11 mouse cellular contexts compared by ENCODE assay signal in the genomic region with DNA sequence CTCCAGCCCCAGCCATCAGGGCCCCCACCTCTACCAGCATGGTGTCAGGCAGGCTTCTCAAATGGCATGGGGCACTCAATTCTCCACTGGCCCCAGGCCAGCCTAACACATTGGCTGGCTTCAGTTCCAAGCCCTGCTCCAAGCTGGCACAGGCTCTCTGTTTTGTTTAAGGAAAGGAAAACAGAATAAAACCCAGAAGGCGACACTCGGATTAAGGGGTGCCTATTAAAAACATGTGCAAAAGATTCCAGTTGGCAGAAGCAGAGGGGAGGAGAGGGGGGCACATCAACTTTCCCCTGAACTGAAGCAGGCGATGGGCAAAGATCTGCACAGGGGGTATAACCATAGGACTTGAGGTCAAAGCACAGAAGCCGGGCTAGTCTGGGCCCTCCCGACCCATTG. TPM values are rescaled to one million over a fixed set of nuclear protein-coding genes. Genes with fewer than 3 reads are reported as not detected.
DNase-seq lines count a peak whose midpoint lies in the region; ATAC-seq lines count a peak whose summit lies in the region.
"Had no signal": no experiment of that assay in that cellular context is flagged by ENCODE, and none has a peak within 500 bp of the region (broad histone marks: within the 10 kb centered on the region; RNA-seq: fewer than 3 reads in every experiment).

No protein-coding gene starts in this region.

- no peak for ATAC-seq in heart, embryonic 12.5 days (ENCODE audit: insufficient number of reproducible peaks, low FRiP score)
- ATAC-seq in neural tube, embryonic 13.5 days (ENCODE audit: low read depth): peak; percentile 40; the same call in 1 of the 2 replicates
- peak; percentile 82 for ATAC-seq in forebrain, embryonic 16.5 days
- ATAC-seq in inflammation-experienced regulatory T-cells, adult 6 months: no peak

- H3K27me3 ChIP-seq in heart, embryonic 12.5 days (replicated peaks): no peaks in the 10 kb centered on the region
- H3K27me3 ChIP-seq in neural tube, embryonic 13.5 days: no peaks in the 10 kb centered on the region
- no peaks in the 10 kb centered on the region for H3K27me3 ChIP-seq in forebrain, embryonic 16.5 days (replicated peaks; ENCODE audit: control insufficient read depth, insufficient read depth, low read length)
- H3K27me3 ChIP-seq: CH12.LX had no signal

- H3K36me3 ChIP-seq in heart, embryonic 12.5 days: peaks cover 67% of the 10 kb centered on the region
- 0 out of 2 replicates have a peak, but pooled peaks cover 11% of the 10 kb centered on the region for H3K36me3 ChIP-seq in neural tube, embryonic 13.5 days
- H3K36me3 ChIP-seq in forebrain, embryonic 16.5 days (ENCODE audit: control insufficient read depth, insufficient read depth): no peaks in the 10 kb centered on the region

- no peak overlapping the region for H3K9ac ChIP-seq in heart, embryonic 12.5 days
- no peak overlapping the region for H3K9ac ChIP-seq in neural tube, embryonic 13.5 days
- no peak overlapping the region for H3K9ac ChIP-seq in forebrain, embryonic 16.5 days (replicated peaks; ENCODE audit: low read depth, low read length)

- H3K4me2 ChIP-seq in heart, embryonic 12.5 days: no peak overlapping the region
- no peak overlapping the region for H3K4me2 ChIP-seq in neural tube, embryonic 13.5 days
- H3K4me2 ChIP-seq in forebrain, embryonic 16.5 days (ENCODE audit: low read length): no peak overlapping the region

- H3K9me3 ChIP-seq in heart, embryonic 12.5 days (replicated peaks): no peaks in the 10 kb centered on the region
- H3K9me3 ChIP-seq in neural tube, embryonic 13.5 days: no peaks in the 10 kb centered on the region
- no peaks in the 10 kb centered on the region for H3K9me3 ChIP-seq in forebrain, embryonic 16.5 days (ENCODE audit: control insufficient read depth, low read length)

- no peak overlapping the region for H3K27ac ChIP-seq in heart, embryonic 12.5 days (ENCODE audit: poor library complexity, severe bottlenecking)
- H3K27ac ChIP-seq in neural tube, embryonic 13.5 days (replicated peaks): no peak overlapping the region
- H3K27ac ChIP-seq in forebrain, embryonic 16.5 days (ENCODE audit: low read length): no peak overlapping the region

- no peak overlapping the region for H3K4me3 ChIP-seq in heart, embryonic 12.5 days
- no peak overlapping the region for H3K4me3 ChIP-seq in neural tube, embryonic 13.5 days
- H3K4me3 ChIP-seq in forebrain, embryonic 16.5 days (replicated peaks; ENCODE audit: low read length): no peak overlapping the region
- H3K4me3 ChIP-seq: erythroblast, embryonic 14.5 days had no signal

- DNase-seq in heart, adult 18-20 months: peak; percentile 61 to 67
- no peak for DNase-seq in neural tube, embryonic 10.5 days (ENCODE audit: extremely low spot score, low spot score)
- peak; percentile 55 for DNase-seq in skeletal muscle tissue, adult 2 months (ENCODE audit: low read depth, low spot score)
- DNase-seq in embryo, embryonic 11 days: no peak

- 76% methylated on average over 5 of the region's 5 CpGs for WGBS in heart, embryonic 12.5 days
- 73% methylated on average over 5 of the region's 5 CpGs for WGBS in neural tube, embryonic 13.5 days
- WGBS in forebrain, embryonic 16.5 days: 19% methylated on average over 5 of the region's 5 CpGs

- H3K4me1 ChIP-seq in heart, embryonic 12.5 days (replicated peaks): peaks cover 58% of the 10 kb centered on the region
- H3K4me1 ChIP-seq in neural tube, embryonic 13.5 days (replicated peaks): peaks cover 41% of the 10 kb centered on the region
- peaks cover 14% of the 10 kb centered on the region for H3K4me1 ChIP-seq in forebrain, embryonic 16.5 days (replicated peaks; ENCODE audit: control insufficient read depth, insufficient read depth, low read length)

RNA-seq across cellular contexts. Expression of gene Aagab, which starts 56.5 kb away (rescaled TPM):
- total RNA-seq in heart, adult 18-20 months (2021): 10 to 100 TPM; 18.9 to 23.4 TPM
- polyA plus RNA-seq in heart, embryonic 12.5 days (2016; fragmentation: Nextera tagmentation; extraction: Ambion mirVana): 23.2 and 26.2 TPM in 2 replicates
- polyA plus RNA-seq in neural tube, embryonic 13.5 days (2015; fragmentation: Nextera tagmentation; extraction: Ambion mirVana): 53.5 and 57.7 TPM in 2 replicates
- polyA plus RNA-seq in forebrain, embryonic 16.5 days (2015; fragmentation: Nextera tagmentation; extraction: Ambion mirVana): 58.5 and 65.1 TPM in 2 replicates
- polyA plus RNA-seq in inflammation-experienced regulatory T-cells, adult 6 months (2017; shearing (Covaris generic)): 10 to 100 TPM; 31.0 to 49.0 (median 47.8) TPM

RNA-seq across cellular contexts. Expression of gene Iqch, which starts 56.7 kb away (rescaled TPM):
- total RNA-seq in heart, adult 18-20 months (2021): not detected
- 0.08 TPM in 1 of 2 replicates, not detected in the other for polyA plus RNA-seq in heart, embryonic 12.5 days (2016; fragmentation: Nextera tagmentation; extraction: Ambion mirVana)
- polyA plus RNA-seq in neural tube, embryonic 13.5 days (2015; fragmentation: Nextera tagmentation; extraction: Ambion mirVana): 0.51 and 0.53 TPM in 2 replicates
- 0.10 and 0.24 TPM in 2 replicates for polyA plus RNA-seq in forebrain, embryonic 16.5 days (2015; fragmentation: Nextera tagmentation; extraction: Ambion mirVana)
- not detected for polyA plus RNA-seq in inflammation-experienced regulatory T-cells, adult 6 months (2017; shearing (Covaris generic))
- polyA plus RNA-seq: erythroblast, embryonic 14.5 days; liver, embryonic 16.5 days had no signal

Comparison
In these comparisons a context has a peak if more than half of its experiments do, and no peak if none do; other contexts are left out.
1. DNase-seq: peak in heart, adult 18-20 months (2 of 2) and skeletal muscle tissue, adult 2 months (single experiment); none in neural tube, embryonic 10.5 days (single experiment) and embryo, embryonic 11 days (single experiment).
2. ATAC-seq: peak in neural tube, embryonic 13.5 days (single experiment) and forebrain, embryonic 16.5 days (single experiment); none in heart, embryonic 12.5 days (single experiment) and inflammation-experienced regulatory T-cells, adult 6 months (single experiment).